Mouse (Mus musculus) CH12.LX (cell line): ENCODE measurements around the gene Rxfp4.

Experiments
- BHLHE40 ChIP-seq: IDR thresholded peaks from 2 replicates; pipeline ENCODE4 v1.6.1; 2011; ENCODE audit warnings: mild to moderate bottlenecking, low read depth, low read length, improper control_type of control experiment
- CHD2 ChIP-seq: IDR thresholded peaks from 2 replicates; pipeline ENCODE4 v1.6.1; 2011; ENCODE audit warnings: low read length, improper control_type of control experiment
- CTCF ChIP-seq, 2 experiments: IDR thresholded peaks in 1 of 2; conservative IDR thresholded peaks in 1 of 2; 2 replicates each; pipeline ENCODE4 v1.5.1; 2011 to 2012; ENCODE audit warnings: low read depth in 2 of 2, low read length in 2 of 2, improper control_type of control experiment in 1 of 2, inconsistent platforms in 1 of 2, mild to moderate bottlenecking in 1 of 2, moderate library complexity in 1 of 2
- E2F4 ChIP-seq: IDR thresholded peaks from 2 replicates; pipeline ENCODE4 v1.6.1; 2011; ENCODE audit warnings: low read depth, low read length, improper control_type of control experiment; ENCODE audit not compliant: insufficient replicate concordance
- EP300 ChIP-seq: IDR thresholded peaks from 2 replicates; pipeline ENCODE4 v1.6.1; 2011; ENCODE audit warnings: low read length, improper control_type of control experiment
- NELFE ChIP-seq: IDR thresholded peaks from 2 replicates; pipeline ENCODE4 v1.6.1; 2011; ENCODE audit warnings: low read depth, low read length, improper control_type of control experiment
- POLR2A ChIP-seq: IDR thresholded peaks from 2 replicates; pipeline ENCODE4 v1.6.1; 2011; ENCODE audit warnings: low read depth, mild to moderate bottlenecking, improper control_type of control experiment, low read length
- SIN3A ChIP-seq: IDR thresholded peaks from 2 replicates; pipeline ENCODE4 v1.6.1; 2012; ENCODE audit warnings: low read length, improper control_type of control experiment, inconsistent platforms
- TBP ChIP-seq: conservative IDR thresholded peaks from 2 replicates; pipeline ENCODE4 v1.6.1; 2011; ENCODE audit warnings: low read depth, low read length, improper control_type of control experiment

DNA sequence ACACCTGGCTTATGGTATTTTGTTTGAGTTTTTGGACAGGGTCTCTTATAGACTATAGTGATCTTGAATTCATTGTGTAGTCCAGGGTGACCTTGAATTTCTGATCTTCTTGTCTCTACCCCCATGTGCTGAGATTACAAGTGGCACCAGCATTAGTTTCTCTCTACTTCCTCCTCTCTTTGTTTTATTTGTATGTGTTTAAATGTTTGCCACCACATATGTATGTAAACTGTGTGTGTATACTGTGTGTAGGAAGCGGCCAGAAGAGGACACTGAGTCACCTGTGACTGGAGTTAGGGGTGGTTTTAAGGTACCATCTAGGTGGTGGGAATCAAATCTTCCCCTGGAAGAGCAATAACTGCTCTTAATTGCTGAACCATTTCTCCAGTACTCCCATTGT lies 45.1 kb upstream of the Rxfp4 start:
- TF ChIP-seq CTCF (conservative IDR thresholded peaks at IDR 0.05 in 1 of 2, IDR thresholded peaks at IDR 0.05 in 1 of 2; ENCODE audit: low read depth in 2 of 2, low read length in 2 of 2) (no peak), CHD2 (no peak), E2F4 (no peak), BHLHE40 (no peak), NELFE (no peak), POLR2A (no peak), SIN3A (no peak), EP300 (no peak), TBP (no peak)
